Mouse (Mus musculus): ENCODE measurements around the gene Btbd1.
"Not testable (repeated sequence)": the region's sequence is repeated elsewhere in the genome, so short reads cannot be mapped to it uniquely, and the experiment has no call there.

Btbd1 gene

DNA sequence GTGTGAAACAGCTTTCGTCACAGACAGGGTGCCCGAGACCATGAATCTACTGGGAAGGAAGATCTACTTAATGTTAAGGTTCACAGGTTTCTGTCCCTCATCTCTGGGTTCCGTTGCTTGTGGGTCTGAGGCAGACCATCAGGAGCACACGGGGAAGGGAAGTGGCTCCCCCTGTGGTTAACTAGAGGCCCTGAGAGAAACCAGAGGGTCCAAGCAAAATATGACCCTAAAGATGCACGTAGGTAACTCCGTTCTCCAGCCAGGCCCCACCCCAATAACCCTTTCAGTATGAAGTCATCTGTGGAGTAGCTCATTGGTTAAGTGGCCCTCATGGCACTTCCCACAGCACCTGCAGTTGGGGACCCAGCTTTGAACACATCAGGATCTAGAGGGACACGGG lies 20.4 kb upstream of the Btbd1 start:
- DNase-seq (ENCODE audit: low read depth), result no peak

DNA sequence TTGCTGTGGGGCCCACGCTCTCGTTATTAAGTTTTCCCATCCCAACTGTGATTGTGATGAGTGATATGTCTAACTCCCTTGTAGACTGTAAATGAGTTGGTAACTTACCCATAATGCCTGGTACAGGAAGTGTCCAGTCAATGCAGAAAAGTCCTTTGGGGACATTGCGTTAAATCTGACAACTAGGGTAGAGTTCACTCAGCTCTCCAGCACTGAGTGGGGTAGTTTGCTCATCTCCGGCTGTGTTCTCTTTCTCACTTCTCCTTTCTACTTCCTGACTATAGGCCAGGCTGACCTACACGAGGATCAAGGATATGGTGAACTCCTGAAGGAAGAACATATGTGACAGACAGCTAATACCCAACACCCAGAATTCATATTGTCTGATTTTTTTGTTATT lies 20.0 kb upstream of the Btbd1 start:
- no peak for DNase-seq (ENCODE audit: low read depth)

DNA sequence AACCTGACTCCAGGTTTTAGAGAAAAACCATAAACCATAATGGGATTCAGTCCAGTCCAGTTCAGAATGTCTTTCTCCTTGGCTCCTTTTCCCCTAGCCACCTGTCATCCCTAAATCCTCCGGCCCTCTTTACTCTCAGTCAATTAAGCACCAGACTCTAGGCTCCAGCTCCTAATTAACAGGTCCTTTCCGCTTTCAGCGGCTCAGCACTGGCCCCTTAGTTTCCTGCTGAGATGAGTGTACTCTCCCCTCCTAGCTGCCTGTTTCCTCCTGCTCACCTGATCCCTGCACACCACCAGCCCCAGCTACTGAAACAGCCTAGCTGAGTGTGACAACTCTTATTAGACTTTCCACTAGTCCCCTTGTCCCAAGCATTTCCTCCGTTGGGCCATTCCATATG lies 18.5 kb upstream of the Btbd1 start:
- no peak for DNase-seq (ENCODE audit: low read depth)

GRCm38 (mm10) chr7:81847010-81847409 lies 17.8 kb upstream of the Btbd1 start:
- DNase-seq (ENCODE audit: low read depth), result no peak

- DNase-seq (ENCODE audit: low read depth), result no peak
These were observed 16.8 kb upstream of the Btbd1 start for GRCm38 (mm10) chr7:81846008-81846407.

DNA sequence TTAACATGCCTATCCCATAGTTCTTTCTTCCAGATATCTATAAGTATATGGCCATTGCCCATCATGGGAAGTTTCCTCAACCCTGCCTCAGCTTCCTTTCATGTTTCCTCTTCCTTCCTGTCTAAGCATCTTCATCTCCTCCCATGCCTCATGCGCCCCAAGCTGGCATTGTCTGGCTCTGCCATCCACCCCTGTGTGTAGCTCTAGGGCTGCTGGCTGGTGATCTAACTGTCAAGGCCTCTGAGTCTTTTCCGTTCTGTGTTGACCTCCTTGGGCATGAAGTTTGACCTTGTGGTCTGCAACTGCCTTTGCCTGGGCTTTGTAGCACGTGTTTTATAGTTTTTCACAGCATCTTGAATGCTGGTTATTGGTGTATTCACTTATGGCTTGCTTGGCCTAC lies 16.1 kb upstream of the Btbd1 start:
- DNase-seq (ENCODE audit: low read depth), result no peak

DNA sequence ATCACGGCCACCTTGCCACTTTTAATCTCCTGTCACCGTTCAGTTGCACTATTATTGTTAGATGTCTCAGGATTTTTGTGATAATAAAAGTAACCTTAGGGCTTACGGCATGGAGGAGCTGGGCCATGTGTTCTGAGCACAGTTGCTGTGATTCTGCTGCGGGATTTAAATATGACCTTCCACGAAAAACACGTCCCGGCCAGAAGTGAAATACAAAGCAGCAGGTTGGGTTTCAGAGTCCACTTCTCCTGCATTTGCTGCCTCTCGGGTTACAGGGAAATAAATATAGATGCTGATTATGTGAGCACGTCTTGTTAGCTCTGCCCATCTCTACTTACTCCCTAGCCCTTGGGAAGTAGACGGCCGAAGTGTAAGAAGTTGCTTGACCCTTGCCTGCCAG lies 15.6 kb upstream of the Btbd1 start:
- DNase-seq (ENCODE audit: low read depth), result no peak

GRCm38 (mm10) chr7:81843903-81844302 lies 14.7 kb upstream of the Btbd1 start:
- DNase-seq (ENCODE audit: low read depth), result no peak

GRCm38 (mm10) chr7:81842998-81843397 lies 13.8 kb upstream of the Btbd1 start:
- no peak for DNase-seq (ENCODE audit: low read depth)

DNA sequence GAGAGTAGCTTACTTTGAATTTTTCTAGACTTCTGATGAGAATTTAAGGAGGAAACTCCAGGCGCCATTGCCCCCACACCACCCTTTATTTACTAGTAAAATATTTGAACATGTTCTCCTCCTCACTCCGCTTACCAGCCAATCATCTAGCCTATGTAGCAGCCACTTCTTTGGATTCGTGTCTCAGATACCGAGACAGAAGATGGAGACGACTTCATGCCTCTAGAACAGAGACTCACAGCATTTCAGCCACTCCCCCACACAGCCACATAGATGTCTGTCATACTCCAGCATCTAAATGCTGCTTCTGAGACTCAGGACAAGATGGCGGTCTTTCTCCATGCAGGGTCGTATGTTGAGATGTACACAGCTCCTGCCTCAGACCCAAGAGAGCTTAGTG lies 12.9 kb upstream of the Btbd1 start:
- DNase-seq (ENCODE audit: low read depth), result no peak

GRCm38 (mm10) chr7:81841439-81841838 lies 12.2 kb upstream of the Btbd1 start:
- no peak for DNase-seq (ENCODE audit: low read depth)

- DNase-seq (ENCODE audit: low read depth), result no peak
These were observed 11.5 kb upstream of the Btbd1 start for GRCm38 (mm10) chr7:81840661-81841181.

DNA sequence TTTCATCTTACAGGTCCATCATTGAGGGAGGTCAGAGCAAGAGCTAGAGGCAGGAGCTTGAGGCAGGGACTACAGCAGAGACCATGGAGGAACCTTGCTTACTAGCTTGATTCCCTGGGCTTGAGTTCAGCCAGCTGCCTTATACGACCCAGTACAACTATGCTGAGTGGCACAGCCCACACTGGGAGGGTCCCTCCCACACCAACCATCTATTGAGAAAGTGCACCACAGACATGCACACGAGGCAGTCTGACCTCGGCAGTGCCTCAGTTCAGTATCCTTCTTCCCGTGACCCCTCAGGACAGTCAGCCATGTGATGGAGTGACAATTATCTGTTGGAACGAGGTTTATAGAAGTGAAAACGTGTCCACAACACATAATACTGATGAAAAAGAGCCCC lies 10.5 kb upstream of the Btbd1 start:
- no peak for DNase-seq (ENCODE audit: low read depth)

GRCm38 (mm10) chr7:81837771-81838170 lies 8.5 kb upstream of the Btbd1 start:
- not testable (repeated sequence) for DNase-seq (ENCODE audit: low read depth)

DNA sequence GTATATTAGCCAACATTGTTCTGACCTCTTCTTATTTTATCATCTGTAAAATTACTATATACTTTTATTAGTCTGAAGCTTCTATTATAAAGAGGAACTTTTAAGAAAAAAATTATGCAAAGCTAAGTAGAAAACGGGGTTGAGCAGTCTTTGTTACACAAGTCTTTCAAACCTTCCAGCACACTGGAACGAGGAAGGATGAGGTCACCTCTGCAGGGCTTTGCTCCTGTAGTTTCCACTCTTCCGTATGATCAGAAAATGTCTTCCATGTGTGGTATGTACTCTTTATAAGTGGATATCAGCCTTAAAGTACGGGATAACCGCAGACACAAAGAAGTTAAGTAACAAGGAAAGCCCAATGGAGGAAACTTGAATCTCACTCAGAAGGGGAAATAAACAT lies 6.2 kb upstream of the Btbd1 start:
- no peak for DNase-seq (ENCODE audit: low read depth)

- no peak for DNase-seq (ENCODE audit: low read depth)
These were observed 5.6 kb upstream of the Btbd1 start for GRCm38 (mm10) chr7:81834847-81835246.

- DNase-seq (ENCODE audit: low read depth), result peak; percentile 60
These were observed 401 bp downstream of the Btbd1 start for GRCm38 (mm10) chr7:81828681-81829378.

- peak; percentile 42 for DNase-seq (ENCODE audit: low read depth)
These were observed 1.2 kb downstream of the Btbd1 start for GRCm38 (mm10) chr7:81827806-81828667.

- DNase-seq (ENCODE audit: low read depth), result no peak
These were observed 3.9 kb downstream of the Btbd1 start for GRCm38 (mm10) chr7:81825381-81825780.

DNA sequence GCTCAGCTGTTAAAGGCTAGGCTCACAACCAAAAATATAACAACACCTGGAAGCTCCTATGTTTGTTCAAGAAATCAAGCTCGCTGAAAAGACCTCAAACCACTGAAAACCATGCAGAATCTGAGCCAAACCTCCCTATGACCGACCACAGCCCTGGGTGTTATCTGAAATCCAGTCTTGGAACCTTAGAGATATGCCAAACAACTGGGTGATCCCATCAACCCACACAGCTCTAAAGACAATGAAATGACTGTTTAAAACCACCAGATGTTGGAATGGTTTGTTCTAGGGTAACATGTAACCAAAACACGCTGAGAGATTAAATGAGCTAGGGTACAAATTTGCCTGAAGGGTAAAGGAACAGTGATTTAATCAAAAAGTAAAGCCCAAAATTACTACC lies 4.3 kb downstream of the Btbd1 start:
- DNase-seq (ENCODE audit: low read depth), result no peak

DNA sequence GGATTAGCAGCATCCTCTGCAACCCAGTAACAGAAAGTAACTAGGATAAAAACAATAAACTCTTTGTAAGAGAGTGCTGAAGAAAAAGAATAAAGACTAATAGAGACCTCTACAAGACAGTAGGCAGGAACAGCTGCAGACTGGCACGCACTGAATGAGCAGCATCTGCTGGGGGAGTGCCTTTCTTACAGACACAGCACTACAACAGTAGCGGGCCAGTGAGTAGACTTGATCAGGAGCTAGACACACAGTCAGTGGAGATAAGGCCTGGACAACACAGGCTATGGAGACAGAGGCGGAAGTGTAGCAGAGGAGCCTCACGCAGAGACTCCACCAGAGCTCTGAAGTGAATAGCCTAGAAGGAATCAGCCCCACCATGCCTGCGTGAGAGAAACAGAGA lies 23.2 kb downstream of the Btbd1 start:
- DNase-seq (ENCODE audit: low read depth), result no peak

DNA sequence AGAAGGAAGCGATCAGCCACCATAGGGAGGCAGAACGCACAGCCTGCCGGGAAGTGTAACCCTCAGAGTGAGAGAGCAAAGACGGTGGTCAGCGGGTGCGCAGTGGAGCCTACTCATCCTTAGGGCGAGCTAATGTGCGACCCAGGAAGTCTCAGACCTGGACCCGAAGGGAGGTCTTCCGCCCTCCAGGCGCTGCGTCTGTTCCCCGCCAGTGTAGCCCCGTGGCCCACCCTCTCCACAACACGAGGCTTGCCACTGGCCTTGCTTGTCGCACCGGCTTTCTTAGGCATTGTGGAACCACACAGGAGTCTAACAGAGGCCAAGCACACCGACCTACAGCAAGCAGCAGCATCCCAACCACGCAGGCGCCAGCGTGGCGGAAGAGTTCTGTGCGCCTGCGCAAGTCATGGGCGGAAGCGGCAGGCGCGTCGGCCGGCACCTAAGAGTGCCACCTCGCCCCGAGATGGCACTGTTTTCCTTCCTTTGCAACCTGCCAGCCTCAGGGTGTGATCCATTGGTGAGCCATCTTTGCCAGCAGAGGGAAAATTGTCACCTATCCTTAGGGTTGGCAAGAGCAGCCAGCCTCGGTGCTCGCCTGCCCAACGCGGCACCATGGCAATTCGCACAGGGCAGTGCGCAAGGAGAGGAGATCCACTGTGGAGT lies 40.0 kb downstream of the Btbd1 start, which contains the start of gene 3110040N11Rik:
Gene 3110040N11Rik (minus strand): TSS at position 384 of the 663 bp plus-strand sequence.
- DNase-seq (ENCODE audit: low read depth), result peak; percentile 96

- DNase-seq (ENCODE audit: low read depth), result no peak
These were observed 40.7 kb downstream of the Btbd1 start for GRCm38 (mm10) chr7:81788536-81788935.
